Mouse (Mus musculus) midbrain, embryonic 11.5 days (tissue): Measurements from ENCODE around the gene Pdzd9. TPM values are rescaled to one million over a fixed set of nuclear protein-coding genes. Genes with fewer than 3 reads are reported as not detected.
A peak's percentile ranks its signal among the peaks of the same experiment; 100 is the strongest.

Source experiments
- ATAC-seq: fragments of 200-750 bp; cut with Nextera tagmentation; 2 replicates; pipeline ENCODE4 v1.8.0; 2017; ENCODE audit warnings: moderate TSS enrichment, moderate library complexity; ENCODE audit not compliant: low FRiP score
- DNase-seq: peaks from one replicate; pipeline ENCODE4 v3.0.0; 2015; ENCODE audit warnings: low spot score; ENCODE audit errors: missing footprints
- H3K27ac ChIP-seq: fragments of 300-500 bp; sonication (generic); 2 replicates; pipeline ENCODE4 v1.5.1; 2014; ENCODE audit warnings: low read depth, low read length
- H3K27me3 ChIP-seq: fragments of 300-500 bp; sonication (generic); 2 replicates; pipeline ENCODE4 v1.6.1; 2014; ENCODE audit warnings: mild to moderate bottlenecking, low read length, moderate library complexity, mixed read lengths; ENCODE audit not compliant: control insufficient read depth, insufficient read depth
- H3K36me3 ChIP-seq: fragments of 300-500 bp; sonication (generic); 2 replicates; pipeline ENCODE4 v1.6.1; 2014; ENCODE audit warnings: mild to moderate bottlenecking, low read length, moderate library complexity, mixed read lengths; ENCODE audit not compliant: control insufficient read depth, insufficient read depth
- H3K4me1 ChIP-seq: fragments of 300-500 bp; sonication (generic); 2 replicates; pipeline ENCODE4 v1.6.1; 2014; ENCODE audit warnings: low read length; ENCODE audit not compliant: control insufficient read depth, insufficient read depth
- H3K4me2 ChIP-seq: fragments of 300-500 bp; sonication (generic); 2 replicates; pipeline ENCODE4 v1.6.1; 2014; ENCODE audit warnings: mild to moderate bottlenecking, moderate library complexity
- H3K4me3 ChIP-seq: fragments of 300-500 bp; sonication (generic); 2 replicates; pipeline ENCODE4 v1.5.1; 2014; ENCODE audit warnings: low read depth, low read length
- H3K9ac ChIP-seq: fragments of 300-500 bp; sonication (generic); 2 replicates; pipeline ENCODE4 v1.6.1; 2014; ENCODE audit warnings: low read length
- H3K9me3 ChIP-seq: fragments of 300-500 bp; sonication (generic); 2 replicates; pipeline ENCODE4 v1.6.1; 2016; ENCODE audit warnings: low read length; ENCODE audit not compliant: control insufficient read depth
- WGBS: fragments of 180-500 bp; shearing (Covaris S2); extraction: QIAGEN DNeasy Blood & Tissue Kit; methylation state at CpG from one replicate; pipeline ENCODE4 v1.1.7; 2014; 5-methylcytosine and 5-hydroxymethylcytosine counted together
- polyA plus RNA-seq: library from polyadenylated mRNA; unstranded; fragments of >200 nt; fragmentation: Nextera tagmentation; extraction: Ambion mirVana; gene quantifications from 2 replicates; pipeline ENCODE4 v1.2.1, GENCODE M21; 2014

The Pdzd9 gene
- polyA plus RNA-seq, 1 experiment from 2014 or later, result 0.38 TPM

DNA sequence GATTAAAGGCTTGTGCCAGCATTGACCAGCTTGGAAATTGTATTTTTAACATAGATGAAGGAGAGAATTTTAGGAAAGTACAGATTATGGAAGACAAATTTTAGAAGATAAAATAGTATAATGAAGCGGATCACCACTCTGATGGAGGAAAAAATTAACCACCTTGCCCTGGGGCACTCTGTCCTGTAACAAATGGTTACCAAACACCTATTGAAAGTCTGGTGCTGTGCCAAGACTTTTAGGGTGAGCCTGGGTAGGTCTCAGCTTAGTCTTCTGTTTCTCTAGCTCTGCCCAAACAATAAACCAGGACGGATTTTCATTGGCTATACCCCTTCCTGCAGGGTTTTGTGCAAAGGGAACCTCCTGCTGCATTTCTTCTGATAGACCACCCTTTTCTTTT, 1.1 kb upstream of the Pdzd9 start:
- no peak for DNase-seq
- no peak overlapping the region for H3K4me2 ChIP-seq
- no peaks in the 10 kb centered on the region for H3K9me3 ChIP-seq
- 78% methylated on average over 2 of the region's 2 CpGs for WGBS
- H3K4me3 ChIP-seq, result no peak overlapping the region
- H3K4me1 ChIP-seq, result peaks cover under 1% of the 10 kb centered on the region; the same call in 1 of the 2 replicates
- no peak overlapping the region for H3K9ac ChIP-seq
- no peaks in the 10 kb centered on the region for H3K27me3 ChIP-seq
- ATAC-seq, result no peak
- no peak overlapping the region for H3K27ac ChIP-seq
- H3K36me3 ChIP-seq, result no peaks in the 10 kb centered on the region

GRCm38 (mm10) chr7:120662079-120662478, 8.1 kb downstream of the Pdzd9 start:
- Histone ChIP-seq H3K9ac (no peak overlapping the region), H3K4me3 (no peak overlapping the region), H3K4me2 (no peak overlapping the region), H3K4me1 (no peaks in the 10 kb centered on the region), H3K27ac (no peak overlapping the region), H3K36me3 (peaks cover 16% of the 10 kb centered on the region), H3K27me3 (no peaks in the 10 kb centered on the region), H3K9me3 (no peaks in the 10 kb centered on the region)
- ATAC-seq, result no peak
- DNase-seq, result no peak
- WGBS, result 94% methylated on average over 4 of the region's 4 CpGs

- H3K4me3 ChIP-seq, result no peak overlapping the region
- H3K36me3 ChIP-seq, result peaks cover 22% of the 10 kb centered on the region
- H3K4me1 ChIP-seq, result no peaks in the 10 kb centered on the region
- DNase-seq (peak; percentile 39), ATAC-seq (no peak)
- H3K9me3 ChIP-seq, result no peaks in the 10 kb centered on the region
- no peaks in the 10 kb centered on the region for H3K27me3 ChIP-seq
- WGBS, result 81% methylated on average over 2 of the region's 2 CpGs
- no peak overlapping the region for H3K9ac ChIP-seq
- H3K4me2 ChIP-seq, result no peak overlapping the region
- H3K27ac ChIP-seq, result no peak overlapping the region
These were observed 22.3 kb downstream of the Pdzd9 start for GRCm38 (mm10) chr7:120647849-120648248.

- H3K4me2 ChIP-seq, result no peak overlapping the region
- no peak for ATAC-seq
- no peaks in the 10 kb centered on the region for H3K4me1 ChIP-seq
- H3K27ac ChIP-seq, result no peak overlapping the region
- peaks cover 11% of the 10 kb centered on the region for H3K36me3 ChIP-seq
- no peaks in the 10 kb centered on the region for H3K9me3 ChIP-seq
- H3K4me3 ChIP-seq, result no peak overlapping the region
- H3K27me3 ChIP-seq, result no peaks in the 10 kb centered on the region
- H3K9ac ChIP-seq, result no peak overlapping the region
- no peak for DNase-seq
- WGBS, result 59% methylated on average over 4 of the region's 4 CpGs
These were observed 26.9 kb downstream of the Pdzd9 start for GRCm38 (mm10) chr7:120643217-120643616.

DNA sequence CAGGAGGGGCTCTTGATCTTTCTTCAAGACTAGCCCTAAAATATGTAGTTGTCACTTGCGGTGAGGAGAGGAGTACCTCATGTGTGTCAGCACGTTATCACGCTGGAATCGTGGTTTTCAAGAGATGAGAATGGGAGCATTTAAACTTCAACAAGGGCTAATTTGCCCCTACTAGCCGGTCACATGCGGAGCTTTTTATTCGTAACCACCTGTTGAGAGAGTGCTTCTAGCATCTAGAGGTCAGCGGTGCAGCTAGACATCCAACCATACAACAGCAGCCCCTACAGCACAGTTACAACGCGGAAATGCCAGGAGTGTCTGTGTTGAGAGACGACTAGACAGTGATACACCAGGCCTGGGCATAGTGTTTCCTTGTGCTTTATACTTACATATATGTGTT, 34.3 kb downstream of the Pdzd9 start:
- H3K4me3 ChIP-seq, result peak overlapping the region; percentile 91
- no peaks in the 10 kb centered on the region for H3K9me3 ChIP-seq
- H3K36me3 ChIP-seq, result peaks cover 5% of the 10 kb centered on the region; the same call in 1 of the 2 replicates
- 3% methylated on average over 11 of the region's 11 CpGs for WGBS
- peak overlapping the region; percentile 80 for H3K4me2 ChIP-seq
- DNase-seq (no peak), ATAC-seq (no peak)
- H3K27me3 ChIP-seq, result no peaks in the 10 kb centered on the region
- H3K4me1 ChIP-seq, result peaks cover 12% of the 10 kb centered on the region
- H3K27ac ChIP-seq, result no peak overlapping the region
- peak overlapping the region; percentile 92 for H3K9ac ChIP-seq

DNA sequence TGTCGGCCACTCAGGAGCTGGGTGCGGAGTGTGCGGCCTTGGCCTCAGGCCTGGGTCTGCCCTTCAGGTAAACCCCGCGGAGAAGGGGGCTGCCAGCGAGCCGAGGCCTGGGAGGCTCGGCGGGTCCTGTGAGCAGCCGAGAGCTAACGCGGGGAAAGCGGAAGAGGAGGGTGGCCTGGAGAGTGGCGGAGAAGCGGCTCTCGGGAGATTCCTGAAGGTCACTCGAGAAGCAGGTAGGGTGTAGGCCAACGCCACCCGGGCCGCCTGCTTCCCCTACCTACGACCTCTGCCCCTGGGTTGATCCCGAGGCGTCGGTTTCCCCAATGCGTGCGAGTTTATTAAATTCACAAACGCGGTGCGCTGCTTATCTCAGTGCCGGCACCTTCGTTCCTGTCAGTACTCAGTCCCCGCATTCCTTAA, 34.8 kb downstream of the Pdzd9 start:
- under 1% methylated on average over 32 of the region's 32 CpGs for WGBS
- peak; percentile 94 for DNase-seq
- Histone ChIP-seq H3K27ac (peak overlapping the region; percentile 80), H3K4me1 (peaks cover 12% of the 10 kb centered on the region), H3K9me3 (no peaks in the 10 kb centered on the region), H3K4me3 (peak overlapping the region; percentile 91), H3K4me2 (peak overlapping the region; percentile 80), H3K9ac (peak overlapping the region; percentile 92), H3K27me3 (no peaks in the 10 kb centered on the region), H3K36me3 (peaks cover 4% of the 10 kb centered on the region; the same call in 1 of the 2 replicates)
- ATAC-seq, result no peak

DNA sequence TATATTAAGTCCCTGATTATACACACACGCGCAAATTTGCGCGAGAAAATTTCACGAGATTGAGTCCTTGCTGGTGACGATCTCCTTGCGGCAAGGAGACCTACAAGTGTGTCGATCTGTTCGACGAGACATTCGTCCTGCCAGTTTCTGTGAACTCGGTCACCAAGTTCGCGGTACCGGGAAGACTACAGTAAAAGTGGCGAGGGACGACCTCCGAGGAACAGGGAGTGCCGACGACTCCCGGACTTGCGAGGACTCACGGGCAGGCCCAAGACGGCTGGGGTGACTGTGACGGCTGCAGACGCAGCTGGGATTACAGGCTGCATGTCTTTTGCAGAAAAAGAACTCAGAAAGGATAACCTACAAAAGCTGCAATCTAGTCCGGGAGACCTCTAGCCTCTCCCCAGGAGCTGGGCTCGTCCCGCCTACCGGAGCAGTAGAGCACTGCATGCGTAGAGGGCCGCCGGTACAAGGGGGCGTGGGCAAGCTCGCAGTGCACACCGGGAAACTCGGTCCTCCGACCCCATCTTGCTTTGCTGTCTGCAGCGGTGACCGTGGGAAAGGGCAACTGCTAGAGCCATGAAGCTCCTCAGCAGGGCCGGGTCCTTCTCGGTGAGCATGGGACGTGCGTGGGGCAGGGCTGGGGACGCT, 35.3 kb downstream of the Pdzd9 start, which contains the start of gene Uqcrc2:
TSS of gene Uqcrc2 (plus strand) at position 466 of the 651 bp plus-strand sequence.
- Histone ChIP-seq H3K9ac (peak within 1 kb of the TSS; percentile 92), H3K36me3 (no peaks in the 10 kb centered on the region), H3K4me2 (peak within 1 kb of the TSS; percentile 80), H3K9me3 (no peaks in the 10 kb centered on the region), H3K27ac (peak within 1 kb of the TSS; percentile 80), H3K27me3 (no peaks in the 10 kb centered on the region), H3K4me3 (peak within 1 kb of the TSS; percentile 91), H3K4me1 (peaks cover 12% of the 10 kb centered on the region)
- DNase-seq (peak; percentile 97), ATAC-seq (peak; percentile 100)
- under 1% methylated on average over 45 of the region's 45 CpGs for WGBS

GRCm38 (mm10) chr7:120634301-120634700, 35.8 kb downstream of the Pdzd9 start:
- peak overlapping the region; percentile 92 for H3K9ac ChIP-seq
- peak overlapping the region; percentile 80 for H3K4me2 ChIP-seq
- DNase-seq (no peak), ATAC-seq (peak; percentile 6; the same call in 1 of the 2 replicates)
- H3K4me1 ChIP-seq, result peaks cover 12% of the 10 kb centered on the region
- no peak overlapping the region; the same call in 1 of the 2 replicates for H3K27ac ChIP-seq
- no peaks in the 10 kb centered on the region for H3K9me3 ChIP-seq
- no peaks in the 10 kb centered on the region for H3K36me3 ChIP-seq
- WGBS, result 9% methylated on average over 9 of the region's 9 CpGs
- H3K4me3 ChIP-seq, result peak overlapping the region; percentile 91
- no peaks in the 10 kb centered on the region for H3K27me3 ChIP-seq

DNA sequence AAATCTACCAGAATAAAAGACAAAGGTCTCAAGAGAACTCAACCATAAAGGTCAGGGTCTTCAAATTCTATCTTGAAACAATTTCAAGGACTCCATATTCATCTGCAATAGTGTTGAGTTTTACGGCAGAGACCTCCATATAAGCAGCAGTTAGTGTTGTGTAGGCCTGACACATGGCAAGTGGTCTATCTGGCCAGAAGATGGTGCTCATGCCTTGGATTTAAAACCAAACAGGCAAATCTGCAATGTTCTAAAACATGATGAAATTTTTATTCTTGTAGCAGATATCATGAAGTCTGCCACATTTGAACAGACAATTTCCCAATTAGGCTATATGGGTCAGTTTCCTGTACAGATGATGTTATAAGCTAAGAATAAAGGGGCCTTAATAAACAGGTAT, 37.6 kb downstream of the Pdzd9 start:
- peaks cover 12% of the 10 kb centered on the region for H3K4me1 ChIP-seq
- H3K4me3 ChIP-seq, result no peak overlapping the region
- H3K9ac ChIP-seq, result no peak overlapping the region
- no peaks in the 10 kb centered on the region for H3K27me3 ChIP-seq
- H3K9me3 ChIP-seq, result no peaks in the 10 kb centered on the region
- no peak overlapping the region for H3K4me2 ChIP-seq
- peak; percentile 8 for DNase-seq
- ATAC-seq, result no peak
- no peak overlapping the region for H3K27ac ChIP-seq
- H3K36me3 ChIP-seq, result no peaks in the 10 kb centered on the region
- 85% methylated on average over 1 of the region's 1 CpGs for WGBS
